25 mouse cellular contexts compared by ENCODE assay signal in genomic region chr9:79179954-79180353, GRCm38 (mm10).
"Had no signal": no experiment of that assay in that cellular context is flagged by ENCODE, and none has a peak within 500 bp of the region (broad histone marks: within the 10 kb centered on the region; RNA-seq: fewer than 3 reads in every experiment).

No protein-coding gene starts in this region.

- H3K4me3 ChIP-seq: heart, adult 2 months; heart, embryonic 13.5 days; heart, embryonic 15.5 days; hindbrain, embryonic 13.5 days; hindbrain, embryonic 15.5 days; kidney, embryonic 15.5 days; limb, embryonic 13.5 days; limb, embryonic 15.5 days had no signal

- H3K9ac ChIP-seq: forebrain, postnatal 0 days; heart, embryonic 13.5 days; heart, embryonic 15.5 days; hindbrain, embryonic 13.5 days; hindbrain, embryonic 15.5 days; kidney, embryonic 15.5 days; limb, embryonic 13.5 days; limb, embryonic 15.5 days had no signal

- H3K27me3 ChIP-seq: heart, embryonic 13.5 days; heart, embryonic 15.5 days; hindbrain, embryonic 13.5 days; hindbrain, embryonic 15.5 days; kidney, embryonic 15.5 days; limb, embryonic 13.5 days; limb, embryonic 15.5 days had no signal

- H3K36me3 ChIP-seq: heart, embryonic 13.5 days; heart, embryonic 15.5 days; hindbrain, embryonic 13.5 days; hindbrain, embryonic 15.5 days; kidney, embryonic 15.5 days; limb, embryonic 13.5 days; limb, embryonic 15.5 days had no signal

- DNase-seq: forebrain, postnatal 0 days; gastrocnemius, postnatal 14 days; gastrocnemius, postnatal 36 days; heart, adult 11 months; heart, adult 2 months; heart, postnatal 14 days; heart, postnatal 36 days; kidney, adult 11 months; kidney, adult 2 months; kidney, adult 9 months; kidney, postnatal 10 days; kidney, postnatal 25 days; layer of hippocampus, adult 9-11 months; layer of hippocampus, postnatal 36 days; left cerebral cortex, postnatal 4 days had no signal

- H3K9me3 ChIP-seq: heart, embryonic 13.5 days; heart, embryonic 15.5 days; hindbrain, embryonic 13.5 days; hindbrain, embryonic 15.5 days; kidney, embryonic 15.5 days; limb, embryonic 13.5 days; limb, embryonic 15.5 days had no signal

- H3K4me1 ChIP-seq: heart, embryonic 13.5 days; heart, embryonic 15.5 days; hindbrain, embryonic 13.5 days; hindbrain, embryonic 15.5 days; kidney, embryonic 15.5 days; limb, embryonic 13.5 days; limb, embryonic 15.5 days had no signal

- H3K27ac ChIP-seq: heart, adult 2 months; heart, embryonic 13.5 days; heart, embryonic 15.5 days; hindbrain, embryonic 13.5 days; hindbrain, embryonic 15.5 days; hindbrain, postnatal 0 days; kidney, embryonic 15.5 days; limb, embryonic 13.5 days; limb, embryonic 15.5 days had no signal

- H3K4me2 ChIP-seq: heart, embryonic 11.5 days; heart, embryonic 13.5 days; heart, embryonic 15.5 days; hindbrain, embryonic 13.5 days; hindbrain, embryonic 15.5 days; kidney, embryonic 15.5 days; limb, embryonic 13.5 days; limb, embryonic 15.5 days had no signal

- ATAC-seq: forebrain, postnatal 0 days; hindbrain, postnatal 0 days; intestine, embryonic 16.5 days had no signal
